Mouse (Mus musculus): ENCODE measurements around the gene Zfp646.

DNA sequence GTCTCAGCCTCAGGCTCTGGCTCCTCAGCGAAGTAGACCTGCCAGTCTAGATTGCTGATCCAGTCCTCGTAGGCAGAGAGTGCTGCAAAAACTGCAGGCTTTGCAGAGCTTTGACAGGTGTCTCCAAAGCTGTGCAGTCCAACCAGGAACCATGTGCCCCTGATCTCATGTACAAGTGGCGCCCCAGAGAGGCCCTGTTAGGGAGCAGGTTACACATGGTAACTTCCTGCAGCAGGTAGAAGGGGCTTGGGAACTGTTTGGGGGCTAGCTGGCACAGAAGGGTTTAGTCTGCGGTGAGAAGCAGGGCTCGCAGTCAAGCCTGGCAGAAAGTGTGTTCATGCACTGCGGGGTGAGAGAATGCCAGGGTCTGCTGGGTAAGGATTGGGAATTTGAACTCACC is 10.5 kb downstream of the Zfp646 start:
- TF ChIP-seq CTCF (IDR thresholded peaks at IDR 0.05; ENCODE audit: extremely low read depth, insufficient read length, insufficient replicate concordance, low read depth, low read length) (no peak), POLR2A (IDR thresholded peaks at IDR 0.05; ENCODE audit: low read depth, low read length) (no peak)
